Mouse (Mus musculus): Measurements from ENCODE around the gene Mta3. TPM values are rescaled to one million over a fixed set of nuclear protein-coding genes. Genes with fewer than 3 reads are reported as not detected.

The Mta3 gene
- polyA plus RNA-seq, 1 experiment from 2014 or later = 36.8 TPM

- Histone ChIP-seq H3K9me3 (no peaks in the 10 kb centered on the region), H3K4me1 (no peaks in the 10 kb centered on the region), H3K36me3 (no peaks in the 10 kb centered on the region), H3K27me3 (peaks cover 3% of the 10 kb centered on the region; the same call in 1 of the 2 replicates), H3K27ac (replicated peaks) (no peak overlapping the region), H3K9ac (replicated peaks) (no peak overlapping the region), H3K4me3 (no peak overlapping the region), H3K4me2 (replicated peaks) (no peak overlapping the region)
- ATAC-seq (ENCODE audit: low FRiP score, low read depth) = no peak
- 74% methylated on average over 8 of the region's 8 CpGs for WGBS
Observed at GRCm38 (mm10) chr17:83819503-83819902, 113.5 kb downstream of the Mta3 start.

DNA sequence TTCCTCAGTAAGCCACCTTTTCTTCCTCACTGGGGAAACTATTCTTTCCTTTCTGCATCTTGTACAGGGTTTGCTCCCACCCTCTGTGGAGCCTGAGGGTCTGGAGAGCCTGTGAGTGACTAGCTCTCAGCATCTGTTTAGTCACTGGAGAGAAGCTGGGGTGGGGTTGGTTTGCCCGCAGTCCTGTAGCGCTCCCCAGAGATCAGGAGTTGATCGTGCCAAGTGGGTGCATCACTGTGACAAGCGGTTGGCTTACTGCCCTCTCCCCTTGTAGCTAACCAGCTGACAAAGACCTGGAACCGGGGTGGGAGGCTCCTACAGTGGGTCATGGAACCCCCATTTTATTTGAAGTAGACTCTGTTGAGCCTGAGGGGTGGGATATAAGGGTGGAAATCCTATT is 114.7 kb downstream of the Mta3 start:
- H3K9ac ChIP-seq (replicated peaks) = no peak overlapping the region
- H3K4me2 ChIP-seq (replicated peaks) = no peak overlapping the region
- ATAC-seq (ENCODE audit: low FRiP score, low read depth) = no peak
- H3K27ac ChIP-seq (replicated peaks) = no peak overlapping the region
- peaks cover 3% of the 10 kb centered on the region; the same call in 1 of the 2 replicates for H3K27me3 ChIP-seq
- H3K9me3 ChIP-seq = no peaks in the 10 kb centered on the region
- H3K4me3 ChIP-seq = no peak overlapping the region
- H3K36me3 ChIP-seq = no peaks in the 10 kb centered on the region
- H3K4me1 ChIP-seq = no peaks in the 10 kb centered on the region
- 82% methylated on average over 5 of the region's 5 CpGs for WGBS

DNA sequence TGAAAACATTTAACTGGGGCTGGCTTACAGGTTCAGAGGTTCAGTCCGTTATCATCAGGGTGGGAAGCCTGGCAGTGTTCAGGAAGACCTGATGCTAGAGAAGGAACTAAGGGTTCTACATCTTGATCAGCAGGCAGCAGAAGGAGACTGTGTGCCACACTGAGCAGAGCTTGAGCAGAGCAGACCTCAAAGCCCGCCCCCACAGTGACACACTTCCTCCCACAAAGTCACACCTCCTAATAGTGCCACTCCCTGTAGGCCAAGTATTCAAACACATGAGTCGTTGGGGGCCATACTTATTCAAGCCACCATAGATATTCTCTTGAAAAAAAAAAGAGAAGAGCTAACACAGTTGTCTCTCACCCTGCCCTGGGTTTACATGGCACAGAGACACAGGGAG is 115.9 kb downstream of the Mta3 start:
- Histone ChIP-seq H3K9me3 (no peaks in the 10 kb centered on the region), H3K9ac (replicated peaks) (no peak overlapping the region), H3K36me3 (no peaks in the 10 kb centered on the region), H3K4me2 (replicated peaks) (no peak overlapping the region), H3K27me3 (peaks cover 3% of the 10 kb centered on the region; the same call in 1 of the 2 replicates), H3K4me1 (no peaks in the 10 kb centered on the region), H3K4me3 (no peak overlapping the region), H3K27ac (replicated peaks) (no peak overlapping the region)
- ATAC-seq (ENCODE audit: low FRiP score, low read depth) = no peak
- 91% methylated on average over 3 of the region's 3 CpGs for WGBS

- no peak overlapping the region for H3K9ac ChIP-seq (replicated peaks)
- H3K4me1 ChIP-seq = no peaks in the 10 kb centered on the region
- WGBS = 90% methylated on average over 7 of the region's 7 CpGs
- no peaks in the 10 kb centered on the region for H3K36me3 ChIP-seq
- ATAC-seq (ENCODE audit: low FRiP score, low read depth) = no peak
- H3K27ac ChIP-seq (replicated peaks) = no peak overlapping the region
- no peak overlapping the region for H3K4me3 ChIP-seq
- no peak overlapping the region for H3K4me2 ChIP-seq (replicated peaks)
- peaks cover 3% of the 10 kb centered on the region; the same call in 1 of the 2 replicates for H3K27me3 ChIP-seq
- H3K9me3 ChIP-seq = no peaks in the 10 kb centered on the region
Observed at GRCm38 (mm10) chr17:83823835-83824234, 117.9 kb downstream of the Mta3 start.

DNA sequence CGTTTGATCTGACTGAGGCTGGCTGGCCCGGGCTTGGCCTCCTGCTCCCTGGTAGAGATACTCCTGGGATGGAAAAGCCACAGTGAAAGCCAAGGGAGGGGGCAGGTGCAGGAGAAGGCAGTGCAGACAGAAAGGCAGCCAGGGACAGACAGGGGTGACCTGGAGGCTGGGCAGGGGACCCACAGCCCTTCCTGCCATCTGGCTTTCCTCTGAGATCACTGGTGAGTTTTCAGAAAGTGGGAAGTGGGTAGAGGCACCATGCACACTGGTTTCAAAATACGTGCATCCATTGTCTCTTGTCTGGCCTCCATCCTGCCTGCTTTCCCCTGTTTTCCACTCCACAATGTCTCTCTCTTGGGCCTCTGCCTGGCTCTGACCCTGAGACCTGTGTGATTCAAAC is 123.4 kb downstream of the Mta3 start:
- no peak for ATAC-seq (ENCODE audit: low FRiP score, low read depth)

GRCm38 (mm10) chr17:83830616-83831292 is 124.8 kb downstream of the Mta3 start:
- no peak overlapping the region for H3K4me2 ChIP-seq (replicated peaks)
- no peak overlapping the region for H3K27ac ChIP-seq (replicated peaks)
- no peaks in the 10 kb centered on the region for H3K27me3 ChIP-seq
- no peak for ATAC-seq (ENCODE audit: low FRiP score, low read depth)
- no peaks in the 10 kb centered on the region for H3K9me3 ChIP-seq
- H3K4me3 ChIP-seq = no peak overlapping the region
- H3K4me1 ChIP-seq = no peaks in the 10 kb centered on the region
- no peaks in the 10 kb centered on the region for H3K36me3 ChIP-seq
- H3K9ac ChIP-seq (replicated peaks) = no peak overlapping the region
- WGBS = 95% methylated on average over 4 of the region's 4 CpGs

More for the DNA sequence above, 123.4 kb downstream of the Mta3 start:
- H3K27ac ChIP-seq (replicated peaks) = no peak overlapping the region
- WGBS = 76% methylated on average over 3 of the region's 3 CpGs
- no peak overlapping the region for H3K9ac ChIP-seq (replicated peaks)
- no peaks in the 10 kb centered on the region for H3K36me3 ChIP-seq
- no peaks in the 10 kb centered on the region for H3K4me1 ChIP-seq
- H3K4me2 ChIP-seq (replicated peaks) = no peak overlapping the region
- H3K4me3 ChIP-seq = no peak overlapping the region
- H3K27me3 ChIP-seq = no peaks in the 10 kb centered on the region
- no peaks in the 10 kb centered on the region for H3K9me3 ChIP-seq

DNA sequence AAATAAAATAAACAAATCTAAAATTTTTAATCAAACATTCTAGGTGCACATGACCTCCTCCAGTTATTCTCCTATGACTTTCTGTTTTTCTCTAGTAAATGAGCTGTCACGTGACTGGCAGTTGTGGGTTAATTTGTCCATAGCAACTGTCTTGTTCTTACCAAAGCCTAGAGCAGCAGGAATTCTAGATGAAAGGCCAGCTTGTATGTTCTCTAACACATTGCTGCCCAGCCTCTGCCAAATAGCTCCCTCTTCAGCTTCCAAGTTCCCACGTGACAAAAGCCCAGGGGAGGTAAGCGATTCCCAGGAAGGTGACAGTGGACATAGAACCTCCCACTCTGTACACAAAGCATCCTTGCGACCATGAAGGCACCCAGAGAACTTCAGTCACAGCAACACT is 128.2 kb downstream of the Mta3 start:
- H3K9ac ChIP-seq (replicated peaks) = no peak overlapping the region
- H3K27ac ChIP-seq (replicated peaks) = no peak overlapping the region
- no peaks in the 10 kb centered on the region for H3K36me3 ChIP-seq
- no peaks in the 10 kb centered on the region; the same call in 1 of the 2 replicates for H3K27me3 ChIP-seq
- H3K4me2 ChIP-seq (replicated peaks) = no peak overlapping the region
- no peaks in the 10 kb centered on the region for H3K4me1 ChIP-seq
- 69% methylated on average over 4 of the region's 4 CpGs for WGBS
- H3K9me3 ChIP-seq = no peaks in the 10 kb centered on the region
- no peak for ATAC-seq (ENCODE audit: low FRiP score, low read depth)
- no peak overlapping the region for H3K4me3 ChIP-seq

DNA sequence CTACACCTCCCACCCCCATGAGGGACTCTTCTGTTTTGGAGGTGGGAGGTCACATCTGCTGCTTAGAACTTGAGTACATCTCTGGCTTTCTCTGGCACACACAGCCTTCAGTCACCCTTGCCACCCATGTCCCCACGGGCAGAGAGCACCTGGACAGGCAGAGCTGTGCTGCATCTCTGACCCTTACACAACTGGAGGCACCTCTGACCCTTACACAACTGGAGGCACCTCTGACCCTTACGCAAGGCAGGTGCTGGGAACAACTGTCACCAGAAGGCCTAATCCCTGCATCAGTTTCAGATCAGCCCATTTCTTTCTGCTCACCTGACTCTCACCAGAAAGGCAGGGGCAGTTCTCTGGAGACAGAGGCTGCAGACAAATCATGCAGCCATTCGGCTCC is 130.1 kb downstream of the Mta3 start:
- ATAC-seq (ENCODE audit: low FRiP score, low read depth) = no peak
- no peaks in the 10 kb centered on the region for H3K9me3 ChIP-seq
- WGBS = 68% methylated on average over 3 of the region's 3 CpGs

GRCm38 (mm10) chr17:83837659-83838190 is 131.8 kb downstream of the Mta3 start:
- Histone ChIP-seq H3K9ac (replicated peaks) (no peak overlapping the region), H3K4me1 (no peaks in the 10 kb centered on the region), H3K4me2 (replicated peaks) (no peak overlapping the region), H3K4me3 (no peak overlapping the region), H3K36me3 (no peaks in the 10 kb centered on the region), H3K27me3 (no peaks in the 10 kb centered on the region; the same call in 1 of the 2 replicates), H3K27ac (replicated peaks) (no peak overlapping the region), H3K9me3 (no peaks in the 10 kb centered on the region)
- no peak for ATAC-seq (ENCODE audit: low FRiP score, low read depth)
- WGBS = 75% methylated on average over 8 of the region's 8 CpGs

More for the DNA sequence above, 130.1 kb downstream of the Mta3 start:
- no peak overlapping the region for H3K4me2 ChIP-seq (replicated peaks)
- H3K9ac ChIP-seq (replicated peaks) = no peak overlapping the region
- H3K4me3 ChIP-seq = no peak overlapping the region
- H3K4me1 ChIP-seq = no peaks in the 10 kb centered on the region
- no peaks in the 10 kb centered on the region for H3K36me3 ChIP-seq
- H3K27me3 ChIP-seq = no peaks in the 10 kb centered on the region; the same call in 1 of the 2 replicates
- no peak overlapping the region for H3K27ac ChIP-seq (replicated peaks)

- no peak for ATAC-seq (ENCODE audit: low FRiP score, low read depth)
- Histone ChIP-seq H3K9ac (replicated peaks) (no peak overlapping the region), H3K4me2 (replicated peaks) (no peak overlapping the region), H3K4me1 (no peaks in the 10 kb centered on the region), H3K4me3 (no peak overlapping the region), H3K9me3 (no peaks in the 10 kb centered on the region), H3K36me3 (no peaks in the 10 kb centered on the region), H3K27me3 (no peaks in the 10 kb centered on the region; the same call in 1 of the 2 replicates), H3K27ac (replicated peaks) (no peak overlapping the region)
- WGBS = 58% methylated on average over 9 of the region's 9 CpGs
Observed at GRCm38 (mm10) chr17:83839132-83839531, 133.2 kb downstream of the Mta3 start.

DNA sequence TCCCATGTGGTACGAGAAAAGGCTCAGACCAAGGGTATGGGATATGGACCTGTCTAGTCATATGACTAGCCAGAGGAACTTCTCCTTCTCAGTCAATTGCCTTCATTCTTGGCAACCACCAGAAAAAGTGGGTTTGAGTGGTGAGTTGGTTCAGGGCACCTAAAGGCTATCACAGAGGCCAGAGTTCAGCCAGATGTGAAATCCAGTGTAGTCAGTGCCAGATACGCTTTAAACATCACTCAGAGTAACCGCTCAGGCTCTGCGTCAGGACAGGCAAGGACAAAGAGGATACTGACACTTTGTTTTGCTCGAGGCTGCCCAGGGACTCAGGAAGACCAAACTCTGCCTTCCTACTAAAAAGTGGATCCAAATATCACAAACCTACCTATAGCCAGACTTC is 135.0 kb downstream of the Mta3 start:
- no peaks in the 10 kb centered on the region for H3K36me3 ChIP-seq
- no peaks in the 10 kb centered on the region for H3K4me1 ChIP-seq
- H3K9me3 ChIP-seq = no peaks in the 10 kb centered on the region
- no peaks in the 10 kb centered on the region; the same call in 1 of the 2 replicates for H3K27me3 ChIP-seq
- no peak overlapping the region for H3K27ac ChIP-seq (replicated peaks)
- H3K4me3 ChIP-seq = no peak overlapping the region
- no peak overlapping the region for H3K4me2 ChIP-seq (replicated peaks)
- ATAC-seq (ENCODE audit: low FRiP score, low read depth) = no peak
- H3K9ac ChIP-seq (replicated peaks) = no peak overlapping the region
- WGBS = 87% methylated on average over 5 of the region's 5 CpGs

GRCm38 (mm10) chr17:83843780-83844179 is 137.8 kb downstream of the Mta3 start:
- peaks cover under 1% of the 10 kb centered on the region; the same call in 1 of the 2 replicates for H3K4me1 ChIP-seq
- no peak for ATAC-seq (ENCODE audit: low FRiP score, low read depth)
- H3K4me2 ChIP-seq (replicated peaks) = no peak overlapping the region
- H3K27me3 ChIP-seq = no peaks in the 10 kb centered on the region; the same call in 1 of the 2 replicates
- H3K4me3 ChIP-seq = no peak overlapping the region
- 70% methylated on average over 7 of the region's 7 CpGs for WGBS
- no peaks in the 10 kb centered on the region for H3K36me3 ChIP-seq
- H3K27ac ChIP-seq (replicated peaks) = no peak overlapping the region
- H3K9me3 ChIP-seq = no peaks in the 10 kb centered on the region
- H3K9ac ChIP-seq (replicated peaks) = no peak overlapping the region

Measured in midbrain, embryonic 12.5 days (tissue).